Mouse (Mus musculus): Measurements from ENCODE around the gene Cdh4. TPM values are rescaled to one million over a fixed set of nuclear protein-coding genes. Genes with fewer than 3 reads are reported as not detected.

Gene Cdh4
- polyA plus RNA-seq, 1 experiment from 2014 or later: 8.5 TPM

DNA sequence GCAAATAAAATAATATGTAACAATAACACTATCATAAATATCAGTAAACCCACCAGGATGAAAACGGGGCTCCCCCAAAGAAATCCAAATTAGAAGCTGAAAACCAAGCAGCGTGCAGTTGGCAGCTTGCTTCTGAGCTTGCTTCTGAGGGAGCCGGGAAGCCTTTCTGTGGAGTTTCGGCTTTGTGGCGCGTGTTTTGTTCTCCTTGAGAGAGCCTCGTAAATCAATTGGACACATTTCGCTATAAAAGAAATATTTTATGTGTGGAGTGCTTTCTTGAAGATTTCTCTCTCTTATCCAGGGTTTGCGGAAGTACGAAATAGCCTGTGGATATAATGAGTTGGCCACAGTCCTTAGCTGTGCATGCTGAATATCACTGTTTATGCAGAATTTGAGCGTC, 131.1 kb downstream of the Cdh4 start:
- Histone ChIP-seq H3K4me3 (ENCODE audit: low read depth, low read length) (no peak overlapping the region), H3K9ac (ENCODE audit: low read length) (no peak overlapping the region), H3K27ac (ENCODE audit: low read depth, low read length) (no peak overlapping the region), H3K4me2 (no peak overlapping the region), H3K36me3 (ENCODE audit: control insufficient read depth, insufficient read depth, low read length) (no peaks in the 10 kb centered on the region), H3K27me3 (ENCODE audit: control insufficient read depth, insufficient read depth, low read length) (no peaks in the 10 kb centered on the region), H3K9me3 (ENCODE audit: control insufficient read depth, low read length) (no peaks in the 10 kb centered on the region), H3K4me1 (ENCODE audit: control insufficient read depth, insufficient read depth, low read length) (peaks cover 21% of the 10 kb centered on the region)
- 62% methylated on average over 11 of the region's 11 CpGs for WGBS
- ATAC-seq (ENCODE audit: low FRiP score) (no peak), DNase-seq (ENCODE audit: low spot score, missing footprints) (no peak)

- ATAC-seq (ENCODE audit: low FRiP score) (no peak), DNase-seq (ENCODE audit: low spot score, missing footprints) (no peak)
- Histone ChIP-seq H3K4me1 (ENCODE audit: control insufficient read depth, insufficient read depth, low read length) (peaks cover 21% of the 10 kb centered on the region), H3K4me3 (ENCODE audit: low read depth, low read length) (no peak overlapping the region), H3K36me3 (ENCODE audit: control insufficient read depth, insufficient read depth, low read length) (no peaks in the 10 kb centered on the region), H3K4me2 (no peak overlapping the region), H3K27ac (ENCODE audit: low read depth, low read length) (no peak overlapping the region), H3K27me3 (ENCODE audit: control insufficient read depth, insufficient read depth, low read length) (no peaks in the 10 kb centered on the region), H3K9ac (ENCODE audit: low read length) (no peak overlapping the region), H3K9me3 (ENCODE audit: control insufficient read depth, low read length) (no peaks in the 10 kb centered on the region)
- 79% methylated on average over 6 of the region's 6 CpGs for WGBS
Observed at GRCm38 (mm10) chr2:179573786-179574185, 131.6 kb downstream of the Cdh4 start.

DNA sequence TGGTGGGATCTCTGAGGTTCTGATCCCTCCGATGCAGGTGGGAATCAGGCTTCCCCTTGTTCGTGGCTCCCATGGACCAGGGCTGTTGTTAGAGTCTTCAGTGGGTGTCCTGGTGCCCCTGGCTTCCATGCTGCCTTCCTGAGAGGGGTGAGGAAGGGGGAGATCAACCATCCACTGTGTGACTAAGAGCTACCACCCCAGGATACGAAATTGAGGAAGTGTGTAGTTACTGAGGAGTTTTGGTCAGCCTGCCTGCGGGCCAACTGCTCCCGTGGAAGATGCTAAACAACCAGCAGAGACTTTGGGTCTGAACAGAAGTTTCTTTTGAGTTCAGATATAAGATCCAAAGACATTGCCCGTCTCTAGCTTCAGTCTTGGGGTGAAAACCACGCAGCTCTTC, 133.4 kb downstream of the Cdh4 start:
- H3K9ac ChIP-seq (ENCODE audit: low read length): no peak overlapping the region
- H3K4me1 ChIP-seq (ENCODE audit: control insufficient read depth, insufficient read depth, low read length): peaks cover 21% of the 10 kb centered on the region
- WGBS: 91% methylated on average over 7 of the region's 7 CpGs
- H3K36me3 ChIP-seq (ENCODE audit: control insufficient read depth, insufficient read depth, low read length): no peaks in the 10 kb centered on the region
- no peak overlapping the region for H3K27ac ChIP-seq (ENCODE audit: low read depth, low read length)
- no peaks in the 10 kb centered on the region for H3K27me3 ChIP-seq (ENCODE audit: control insufficient read depth, insufficient read depth, low read length)
- ATAC-seq (ENCODE audit: low FRiP score) (no peak), DNase-seq (ENCODE audit: low spot score, missing footprints) (no peak)
- H3K4me3 ChIP-seq (ENCODE audit: low read depth, low read length): no peak overlapping the region
- no peak overlapping the region for H3K4me2 ChIP-seq
- no peaks in the 10 kb centered on the region for H3K9me3 ChIP-seq (ENCODE audit: control insufficient read depth, low read length)

DNA sequence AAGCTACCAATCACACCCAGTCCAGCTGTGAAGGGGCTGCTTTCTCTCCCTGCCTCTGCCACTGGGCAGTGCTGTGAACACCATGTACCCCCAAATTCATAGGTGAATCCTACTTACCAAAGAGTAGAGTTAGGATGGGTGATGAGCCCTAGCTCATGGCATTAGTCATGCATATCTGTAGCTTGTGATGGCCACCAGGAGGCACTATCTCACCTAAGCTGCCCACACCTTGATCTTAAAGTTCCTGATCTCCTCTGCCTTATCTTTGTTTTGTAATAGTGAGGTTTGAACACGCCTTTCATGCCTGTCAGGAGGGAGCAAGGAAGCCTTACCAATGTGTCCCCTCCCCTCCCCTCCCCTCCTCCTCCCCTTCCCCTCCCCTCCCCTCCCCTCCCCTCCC, 134.0 kb downstream of the Cdh4 start:
- WGBS: 92% methylated on average over 1 of the region's 1 CpGs
- Histone ChIP-seq H3K4me3 (ENCODE audit: low read depth, low read length) (no peak overlapping the region), H3K4me1 (ENCODE audit: control insufficient read depth, insufficient read depth, low read length) (peaks cover 15% of the 10 kb centered on the region), H3K9me3 (ENCODE audit: control insufficient read depth, low read length) (no peaks in the 10 kb centered on the region), H3K9ac (ENCODE audit: low read length) (no peak overlapping the region), H3K4me2 (no peak overlapping the region), H3K27ac (ENCODE audit: low read depth, low read length) (no peak overlapping the region), H3K36me3 (ENCODE audit: control insufficient read depth, insufficient read depth, low read length) (no peaks in the 10 kb centered on the region), H3K27me3 (ENCODE audit: control insufficient read depth, insufficient read depth, low read length) (no peaks in the 10 kb centered on the region)
- DNase-seq (ENCODE audit: low spot score, missing footprints) (no peak), ATAC-seq (ENCODE audit: low FRiP score) (no peak)

DNA sequence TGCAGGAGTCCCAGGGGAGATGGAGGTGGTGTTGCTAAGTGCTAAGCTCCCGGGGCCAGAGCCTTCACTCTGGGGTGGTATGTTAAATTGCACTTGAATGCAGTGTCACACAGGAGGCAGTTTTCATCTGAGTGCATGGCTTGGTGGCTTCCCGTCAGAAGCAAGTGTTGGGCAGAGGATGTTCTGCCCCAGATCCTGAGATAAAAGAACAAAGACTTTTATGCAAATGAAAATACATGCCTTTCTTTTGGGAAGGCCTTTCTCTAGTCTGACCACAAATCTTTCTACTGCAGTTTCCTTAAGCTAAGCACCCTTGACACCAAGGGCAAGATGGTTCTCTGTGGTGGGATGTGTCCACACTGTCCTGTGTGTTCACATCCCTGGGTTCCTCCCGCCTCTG, 136.1 kb downstream of the Cdh4 start:
- Histone ChIP-seq H3K9me3 (ENCODE audit: control insufficient read depth, low read length) (no peaks in the 10 kb centered on the region), H3K27ac (ENCODE audit: low read depth, low read length) (no peak overlapping the region), H3K9ac (ENCODE audit: low read length) (no peak overlapping the region), H3K27me3 (ENCODE audit: control insufficient read depth, insufficient read depth, low read length) (no peaks in the 10 kb centered on the region), H3K36me3 (ENCODE audit: control insufficient read depth, insufficient read depth, low read length) (no peaks in the 10 kb centered on the region), H3K4me2 (no peak overlapping the region), H3K4me3 (ENCODE audit: low read depth, low read length) (no peak overlapping the region), H3K4me1 (ENCODE audit: control insufficient read depth, insufficient read depth, low read length) (no peaks in the 10 kb centered on the region; the same call in 1 of the 2 replicates)
- no peak for ATAC-seq (ENCODE audit: low FRiP score)
- DNase-seq (ENCODE audit: low spot score, missing footprints): no peak
- 63% methylated on average over 3 of the region's 3 CpGs for WGBS

DNA sequence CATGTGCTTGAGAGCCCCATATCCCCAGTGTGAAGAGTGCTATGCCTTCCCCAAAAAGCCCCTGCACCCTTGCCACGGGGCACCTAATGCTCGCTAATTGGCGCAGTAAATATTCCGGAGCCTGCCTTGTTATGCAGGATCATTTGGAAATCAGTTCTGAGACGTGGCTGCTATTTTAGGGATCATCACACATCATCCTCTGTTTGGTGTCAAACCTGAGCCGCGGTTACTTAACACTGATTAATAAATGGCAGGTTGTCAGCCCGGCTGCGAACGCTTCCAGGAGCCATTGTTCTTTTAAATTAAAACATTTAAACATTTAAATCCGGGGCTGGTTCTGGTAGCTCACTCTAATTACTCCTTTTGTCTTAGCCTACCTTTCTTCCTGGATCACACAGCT, 136.6 kb downstream of the Cdh4 start:
- H3K4me2 ChIP-seq: no peak overlapping the region
- H3K9ac ChIP-seq (ENCODE audit: low read length): no peak overlapping the region
- H3K27ac ChIP-seq (ENCODE audit: low read depth, low read length): no peak overlapping the region
- ATAC-seq (ENCODE audit: low FRiP score): no peak
- H3K36me3 ChIP-seq (ENCODE audit: control insufficient read depth, insufficient read depth, low read length): no peaks in the 10 kb centered on the region
- H3K4me3 ChIP-seq (ENCODE audit: low read depth, low read length): no peak overlapping the region
- no peak for DNase-seq (ENCODE audit: low spot score, missing footprints)
- H3K4me1 ChIP-seq (ENCODE audit: control insufficient read depth, insufficient read depth, low read length): peaks cover 4% of the 10 kb centered on the region; the same call in 1 of the 2 replicates
- WGBS: 79% methylated on average over 11 of the region's 11 CpGs
- no peaks in the 10 kb centered on the region for H3K27me3 ChIP-seq (ENCODE audit: control insufficient read depth, insufficient read depth, low read length)
- H3K9me3 ChIP-seq (ENCODE audit: control insufficient read depth, low read length): no peaks in the 10 kb centered on the region

GRCm38 (mm10) chr2:179580415-179580814, 138.2 kb downstream of the Cdh4 start:
- Histone ChIP-seq H3K9ac (ENCODE audit: low read length) (no peak overlapping the region), H3K9me3 (ENCODE audit: control insufficient read depth, low read length) (no peaks in the 10 kb centered on the region), H3K27me3 (ENCODE audit: control insufficient read depth, insufficient read depth, low read length) (no peaks in the 10 kb centered on the region; the same call in 1 of the 2 replicates), H3K4me1 (ENCODE audit: control insufficient read depth, insufficient read depth, low read length) (peaks cover 12% of the 10 kb centered on the region), H3K4me3 (ENCODE audit: low read depth, low read length) (no peak overlapping the region), H3K4me2 (no peak overlapping the region), H3K27ac (ENCODE audit: low read depth, low read length) (no peak overlapping the region), H3K36me3 (ENCODE audit: control insufficient read depth, insufficient read depth, low read length) (no peaks in the 10 kb centered on the region)
- 79% methylated on average over 4 of the region's 4 CpGs for WGBS
- ATAC-seq (ENCODE audit: low FRiP score) (no peak), DNase-seq (ENCODE audit: low spot score, missing footprints) (no peak)

GRCm38 (mm10) chr2:179581058-179581457, 138.8 kb downstream of the Cdh4 start:
- no peaks in the 10 kb centered on the region; the same call in 1 of the 2 replicates for H3K27me3 ChIP-seq (ENCODE audit: control insufficient read depth, insufficient read depth, low read length)
- H3K4me3 ChIP-seq (ENCODE audit: low read depth, low read length): no peak overlapping the region
- peaks cover 14% of the 10 kb centered on the region for H3K4me1 ChIP-seq (ENCODE audit: control insufficient read depth, insufficient read depth, low read length)
- H3K9ac ChIP-seq (ENCODE audit: low read length): no peak overlapping the region
- H3K4me2 ChIP-seq: no peak overlapping the region
- no peaks in the 10 kb centered on the region for H3K36me3 ChIP-seq (ENCODE audit: control insufficient read depth, insufficient read depth, low read length)
- WGBS: 83% methylated on average over 5 of the region's 5 CpGs
- H3K27ac ChIP-seq (ENCODE audit: low read depth, low read length): no peak overlapping the region
- no peaks in the 10 kb centered on the region for H3K9me3 ChIP-seq (ENCODE audit: control insufficient read depth, low read length)
- ATAC-seq (ENCODE audit: low FRiP score) (no peak), DNase-seq (ENCODE audit: low spot score, missing footprints) (no peak)

- 82% methylated on average over 16 of the region's 16 CpGs for WGBS
- H3K9ac ChIP-seq (ENCODE audit: low read length): no peak overlapping the region
- no peaks in the 10 kb centered on the region for H3K36me3 ChIP-seq (ENCODE audit: control insufficient read depth, insufficient read depth, low read length)
- no peaks in the 10 kb centered on the region for H3K9me3 ChIP-seq (ENCODE audit: control insufficient read depth, low read length)
- peaks cover 14% of the 10 kb centered on the region for H3K4me1 ChIP-seq (ENCODE audit: control insufficient read depth, insufficient read depth, low read length)
- H3K4me2 ChIP-seq: no peak overlapping the region
- no peak overlapping the region for H3K27ac ChIP-seq (ENCODE audit: low read depth, low read length)
- H3K4me3 ChIP-seq (ENCODE audit: low read depth, low read length): no peak overlapping the region
- ATAC-seq (ENCODE audit: low FRiP score): no peak
- no peak for DNase-seq (ENCODE audit: low spot score, missing footprints)
- H3K27me3 ChIP-seq (ENCODE audit: control insufficient read depth, insufficient read depth, low read length): no peaks in the 10 kb centered on the region; the same call in 1 of the 2 replicates
Observed at GRCm38 (mm10) chr2:179582966-179583365, 140.7 kb downstream of the Cdh4 start.

DNA sequence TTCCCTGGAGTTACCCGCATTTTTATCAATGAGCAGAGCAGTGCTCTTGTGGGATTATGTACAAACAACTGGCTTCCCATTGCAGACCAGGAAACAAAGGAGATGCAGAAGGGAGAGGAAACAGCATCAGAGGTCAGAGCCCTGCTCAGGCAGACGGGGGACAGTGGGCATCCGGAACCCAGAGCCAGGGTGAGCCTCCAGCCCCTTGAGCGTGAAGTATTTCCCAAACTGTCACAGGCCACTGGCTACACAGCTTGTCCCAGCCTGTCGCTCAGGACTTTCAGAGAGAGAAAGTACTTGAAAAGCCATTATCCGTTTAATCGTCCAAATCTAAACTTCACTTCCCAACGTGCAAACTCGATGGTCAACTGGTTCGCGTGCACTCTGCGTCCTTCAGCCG, 142.4 kb downstream of the Cdh4 start:
- H3K4me2 ChIP-seq: no peak overlapping the region
- no peak overlapping the region for H3K27ac ChIP-seq (ENCODE audit: low read depth, low read length)
- H3K4me3 ChIP-seq (ENCODE audit: low read depth, low read length): no peak overlapping the region
- H3K4me1 ChIP-seq (ENCODE audit: control insufficient read depth, insufficient read depth, low read length): peaks cover 14% of the 10 kb centered on the region
- H3K9ac ChIP-seq (ENCODE audit: low read length): no peak overlapping the region
- H3K27me3 ChIP-seq (ENCODE audit: control insufficient read depth, insufficient read depth, low read length): no peaks in the 10 kb centered on the region; the same call in 1 of the 2 replicates
- 31% methylated on average over 13 of the region's 13 CpGs for WGBS
- peak; percentile 23; the same call in 1 of the 2 replicates for ATAC-seq (ENCODE audit: low FRiP score)
- no peaks in the 10 kb centered on the region for H3K36me3 ChIP-seq (ENCODE audit: control insufficient read depth, insufficient read depth, low read length)
- H3K9me3 ChIP-seq (ENCODE audit: control insufficient read depth, low read length): no peaks in the 10 kb centered on the region
- DNase-seq (ENCODE audit: low spot score, missing footprints): no peak
